Mouse (Mus musculus) MEL (cell line): Measurements from ENCODE around the gene Erc2.

Experiments used
- CTCF ChIP-seq, 3 experiments: IDR thresholded peaks in 2 of 3; conservative IDR thresholded peaks in 1 of 3; 2 replicates each; pipeline ENCODE4 v1.5.1; 2011 to 2012; ENCODE audit warnings: low read length in 3 of 3, low read depth in 2 of 3, mild to moderate bottlenecking in 2 of 3, improper control_type of control experiment in 1 of 3, inconsistent platforms in 1 of 3, mixed read lengths in 1 of 3, moderate library complexity in 1 of 3; ENCODE audit not compliant: control insufficient read depth in 1 of 3, insufficient read depth in 1 of 3, poor library complexity in 1 of 3, severe bottlenecking in 1 of 3
- EP300 ChIP-seq, 2 experiments: IDR thresholded peaks; 2 replicates each; pipeline ENCODE4 v1.6.1; 2011; ENCODE audit warnings: improper control_type of control experiment in 2 of 2, low read length in 2 of 2, low read depth in 1 of 2, mild to moderate bottlenecking in 1 of 2
- HCFC1 ChIP-seq: IDR thresholded peaks from 2 replicates; pipeline ENCODE4 v1.6.1; 2012; ENCODE audit warnings: low read depth, mild to moderate bottlenecking, inconsistent platforms, low read length, improper control_type of control experiment, moderate library complexity
- MAZ ChIP-seq: IDR thresholded peaks from 2 replicates; pipeline ENCODE4 v1.6.1; 2012; ENCODE audit warnings: low read depth, mild to moderate bottlenecking, inconsistent platforms, low read length, improper control_type of control experiment
- NELFE ChIP-seq: IDR thresholded peaks from 2 replicates; pipeline ENCODE4 v1.6.1; 2011; ENCODE audit warnings: low read depth, low read length, improper control_type of control experiment
- NRF1 ChIP-seq: IDR thresholded peaks from 2 replicates; pipeline ENCODE4 v1.6.1; 2014; ENCODE audit warnings: low read depth, mild to moderate bottlenecking, inconsistent platforms, low read length, improper control_type of control experiment, moderate library complexity; ENCODE audit not compliant: poor library complexity, insufficient read depth, severe bottlenecking
- POLR2A ChIP-seq, 2 experiments: IDR thresholded peaks; 2 replicates each; pipeline ENCODE4 v1.6.1; 2011 to 2012; ENCODE audit warnings: low read length in 2 of 2, mild to moderate bottlenecking in 2 of 2, control low read depth in 1 of 2, improper control_type of control experiment in 1 of 2, low read depth in 1 of 2, moderate library complexity in 1 of 2; ENCODE audit not compliant: control insufficient read depth in 1 of 2, insufficient read depth in 1 of 2, poor library complexity in 1 of 2
- POLR2AphosphoS2 ChIP-seq: IDR thresholded peaks from 2 replicates; pipeline ENCODE4 v1.6.1; 2011; ENCODE audit warnings: low read length, improper control_type of control experiment
- USF1 ChIP-seq: IDR thresholded peaks from 2 replicates; pipeline ENCODE4 v1.6.1; 2014; ENCODE audit warnings: low read depth, mild to moderate bottlenecking, inconsistent platforms, low read length, improper control_type of control experiment, moderate library complexity
- ZKSCAN1 ChIP-seq: IDR thresholded peaks from 2 replicates; pipeline ENCODE4 v1.6.1; 2012; ENCODE audit warnings: low read depth, mild to moderate bottlenecking, inconsistent platforms, low read length, improper control_type of control experiment, moderate library complexity

GRCm38 (mm10) chr14:28326456-28326855, 704.2 kb downstream of the Erc2 start:
- TF ChIP-seq USF1 = no peak
- no peak for TF ChIP-seq CTCF (IDR thresholded peaks at IDR 0.05 in 2 of 3, conservative IDR thresholded peaks at IDR 0.05 in 1 of 3; ENCODE audit: control insufficient read depth in 1 of 3, insufficient read depth in 1 of 3, low read depth in 2 of 3, low read length in 3 of 3, poor library complexity in 1 of 3, severe bottlenecking in 1 of 3)
- TF ChIP-seq ZKSCAN1 = no peak
- TF ChIP-seq POLR2A (IDR thresholded peaks at IDR 0.05; ENCODE audit: control insufficient read depth in 1 of 2, insufficient read depth in 1 of 2, low read depth in 1 of 2, low read length in 2 of 2, poor library complexity in 1 of 2) = no peak
- TF ChIP-seq POLR2AphosphoS2 = no peak
- no peak for TF ChIP-seq MAZ
- TF ChIP-seq NELFE = no peak
- TF ChIP-seq HCFC1 = no peak
- no peak for TF ChIP-seq EP300 (IDR thresholded peaks at IDR 0.05; ENCODE audit: low read depth in 1 of 2, low read length in 2 of 2)
- no peak for TF ChIP-seq NRF1
